Mouse (Mus musculus) liver, embryonic 15.5 days (tissue): Measurements from ENCODE around the gene Ypel3. TPM values are rescaled to one million over a fixed set of nuclear protein-coding genes. Genes with fewer than 3 reads are reported as not detected.

Experiments used
- ATAC-seq: fragments of 200-750 bp; cut with Nextera tagmentation; 2 replicates; pipeline ENCODE4 v1.8.0; 2017; ENCODE audit warnings: moderate number of reproducible peaks, mild to moderate bottlenecking, moderate library complexity; ENCODE audit not compliant: insufficient read depth
- H3K27ac ChIP-seq: fragments of 300-500 bp; sonication (generic); replicated peaks from 2 replicates; pipeline ENCODE4 v1.5.1; 2015; ENCODE audit warnings: mild to moderate bottlenecking, inconsistent platforms
- H3K27me3 ChIP-seq: fragments of 300-500 bp; sonication (generic); 2 replicates; pipeline ENCODE4 v1.6.1; 2015; ENCODE audit warnings: mild to moderate bottlenecking, inconsistent platforms
- H3K36me3 ChIP-seq: fragments of 300-500 bp; sonication (generic); replicated peaks from 2 replicates; pipeline ENCODE4 v1.6.1; 2015; ENCODE audit warnings: moderate library complexity, mild to moderate bottlenecking, inconsistent platforms
- H3K4me1 ChIP-seq: fragments of 300-500 bp; sonication (generic); replicated peaks from 2 replicates; pipeline ENCODE4 v1.6.1; 2015; ENCODE audit warnings: inconsistent platforms
- H3K4me2 ChIP-seq: fragments of 300-500 bp; sonication (generic); 2 replicates; pipeline ENCODE4 v1.6.1; 2015; ENCODE audit warnings: moderate library complexity, mild to moderate bottlenecking, inconsistent platforms
- H3K4me3 ChIP-seq: fragments of 300-500 bp; sonication (generic); replicated peaks from 2 replicates; pipeline ENCODE4 v1.5.1; 2015; ENCODE audit warnings: mild to moderate bottlenecking, inconsistent platforms
- H3K9ac ChIP-seq: fragments of 300-500 bp; sonication (generic); 2 replicates; pipeline ENCODE4 v1.6.1; 2015; ENCODE audit warnings: moderate library complexity, mild to moderate bottlenecking, inconsistent platforms
- H3K9me3 ChIP-seq: fragments of 300-500 bp; sonication (generic); replicated peaks from 2 replicates; pipeline ENCODE4 v1.6.1; 2016; ENCODE audit warnings: inconsistent platforms
- WGBS: fragments of 180-500 bp; shearing (Covaris S2); methylation state at CpG from one replicate; pipeline ENCODE4 v1.1.7; 2015; ENCODE audit warnings: mixed read lengths; ENCODE audit not compliant: insufficient replicate concordance; 5-methylcytosine and 5-hydroxymethylcytosine counted together
- polyA plus RNA-seq: library from polyadenylated mRNA; unstranded; fragments of >200 nt; fragmentation: Nextera tagmentation; extraction: Ambion mirVana; gene quantifications from 2 replicates; pipeline ENCODE4 v1.2.1, GENCODE M21; 2015

Ypel3 gene
- polyA plus RNA-seq, 1 experiment from 2014 or later: 103 TPM

DNA sequence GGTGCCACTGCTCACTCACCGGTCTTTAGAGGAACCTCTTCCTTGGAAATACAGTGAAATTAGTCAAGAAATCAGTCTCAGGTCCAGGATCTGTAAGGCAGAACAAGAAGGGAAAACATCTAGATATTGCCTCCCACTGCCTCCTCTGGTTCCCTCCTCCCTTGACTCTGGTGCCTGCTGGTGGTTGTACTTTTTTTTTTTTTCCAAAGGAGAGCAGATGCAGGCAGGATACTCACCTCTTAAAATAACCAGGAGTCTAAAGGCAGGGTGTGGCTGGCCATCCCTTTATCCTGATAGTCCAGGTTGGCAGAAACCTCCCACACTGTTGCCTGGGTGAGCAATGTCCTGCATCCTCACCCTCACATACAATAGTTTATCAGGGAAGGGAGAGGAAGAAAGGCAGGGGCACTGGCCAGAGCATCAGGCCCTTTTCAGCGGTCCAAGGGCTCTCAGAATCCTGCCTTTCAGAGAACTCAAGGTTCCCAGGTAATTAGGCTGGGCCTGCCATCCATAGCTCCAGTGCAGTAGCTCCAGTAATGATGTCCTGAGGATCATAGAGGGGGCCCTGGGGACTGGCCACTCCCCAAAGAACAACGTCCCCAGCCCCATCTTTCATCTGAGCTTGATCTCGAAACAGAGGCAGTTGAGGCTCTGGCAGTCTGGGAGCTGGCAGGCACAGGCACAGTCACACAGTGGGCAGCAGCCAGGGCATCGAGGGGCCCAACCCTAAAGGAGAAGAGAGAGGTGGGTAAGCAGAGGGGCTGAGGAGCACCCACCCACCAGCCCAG lies 23.7 kb downstream of the Ypel3 start:
- Histone ChIP-seq H3K9ac (peak overlapping the region; percentile 75), H3K27ac (peak overlapping the region; percentile 90), H3K4me1 (peaks cover 70% of the 10 kb centered on the region), H3K4me3 (peak overlapping the region; percentile 82), H3K9me3 (no peaks in the 10 kb centered on the region), H3K36me3 (peaks cover 21% of the 10 kb centered on the region), H3K27me3 (no peaks in the 10 kb centered on the region), H3K4me2 (peak overlapping the region; percentile 97)
- WGBS: 64% methylated on average over 5 of the region's 5 CpGs
- no peak for ATAC-seq

DNA sequence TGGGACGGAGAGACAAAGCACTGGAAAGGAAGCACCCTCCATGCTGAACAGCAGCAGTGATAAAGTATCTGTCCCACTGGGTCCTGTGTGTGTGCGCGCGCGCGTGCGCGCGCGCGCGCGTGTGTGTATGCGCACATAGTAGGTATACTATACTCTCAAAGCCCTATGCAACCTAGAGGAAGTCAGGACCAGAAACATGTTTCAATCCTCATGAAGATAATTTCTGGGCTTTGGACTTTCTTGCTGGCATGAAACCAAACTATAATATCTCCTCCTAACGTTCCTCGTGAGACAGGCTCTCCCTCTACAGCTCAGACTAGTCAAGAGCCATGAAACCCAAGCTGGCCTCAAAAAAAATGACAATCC lies 24.3 kb downstream of the Ypel3 start:
- ATAC-seq: no peak
- Histone ChIP-seq H3K9ac (no peak overlapping the region), H3K9me3 (no peaks in the 10 kb centered on the region), H3K4me2 (no peak overlapping the region), H3K27me3 (no peaks in the 10 kb centered on the region), H3K4me1 (peaks cover 66% of the 10 kb centered on the region), H3K27ac (no peak overlapping the region), H3K4me3 (no peak overlapping the region), H3K36me3 (peaks cover 15% of the 10 kb centered on the region)
- WGBS: 89% methylated on average over 16 of the region's 16 CpGs

DNA sequence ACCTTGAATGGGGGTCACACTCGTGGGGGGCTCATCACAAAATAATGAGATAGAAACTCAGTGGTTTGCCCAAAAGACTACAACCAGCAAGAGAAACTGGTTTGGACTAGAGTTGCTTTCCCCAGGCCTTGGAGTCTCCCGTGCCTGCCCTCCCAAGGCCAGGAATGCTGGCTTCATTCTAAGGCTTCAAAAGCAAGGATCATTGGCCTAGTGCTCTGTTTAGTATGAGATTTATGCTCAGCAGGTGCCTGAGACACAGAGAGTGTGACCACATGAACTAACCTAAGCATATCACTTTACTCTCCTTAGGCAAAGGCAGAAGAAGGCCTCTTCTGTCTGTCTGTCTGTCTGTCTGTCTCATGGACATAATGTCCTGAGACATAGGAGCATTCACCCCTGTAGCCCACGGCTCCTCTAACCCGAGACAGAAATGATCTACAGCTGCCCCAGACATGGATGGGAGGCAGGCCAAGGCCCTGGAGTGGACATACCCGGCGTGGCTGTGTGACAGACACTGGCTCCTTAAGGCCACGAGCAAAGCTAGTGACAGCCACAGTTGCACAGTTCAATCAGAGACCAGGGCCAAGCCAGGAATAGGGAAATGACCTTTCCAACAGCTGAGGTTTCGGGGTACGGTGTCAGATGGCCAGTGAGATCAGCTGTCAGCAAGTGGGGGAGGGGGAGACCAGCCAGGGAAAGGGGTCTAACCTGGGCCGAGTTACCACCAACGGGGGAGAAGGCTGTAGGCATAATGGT lies 25.6 kb downstream of the Ypel3 start:
- H3K27me3 ChIP-seq: no peaks in the 10 kb centered on the region
- H3K4me1 ChIP-seq: peaks cover 59% of the 10 kb centered on the region
- no peak overlapping the region for H3K4me3 ChIP-seq
- 64% methylated on average over 11 of the region's 11 CpGs for WGBS
- ATAC-seq: no peak
- H3K27ac ChIP-seq: no peak overlapping the region
- no peak overlapping the region for H3K4me2 ChIP-seq
- H3K9me3 ChIP-seq: no peaks in the 10 kb centered on the region
- peaks cover 2% of the 10 kb centered on the region; the same call in 1 of the 2 replicates for H3K36me3 ChIP-seq
- no peak overlapping the region for H3K9ac ChIP-seq

DNA sequence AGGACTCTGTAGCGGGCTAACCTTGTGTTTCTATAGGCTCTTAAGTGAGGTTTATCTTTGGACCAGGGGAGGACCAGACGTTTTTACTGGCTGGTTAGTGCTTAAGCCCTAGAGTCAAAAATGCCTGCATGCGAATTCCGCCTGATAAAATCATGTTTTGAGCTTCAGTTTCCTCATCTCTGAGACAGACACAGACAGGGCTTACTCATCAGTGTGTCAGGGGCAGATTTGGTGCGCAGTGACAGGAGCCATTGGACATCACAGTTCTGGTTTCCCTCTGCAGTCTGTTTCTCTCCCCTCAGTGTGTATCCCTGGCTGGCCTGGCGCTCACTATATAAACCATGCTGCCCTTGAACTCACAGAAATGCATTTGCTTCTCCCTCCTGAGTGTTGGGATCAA lies 26.4 kb downstream of the Ypel3 start:
- Histone ChIP-seq H3K9ac (no peak overlapping the region), H3K4me1 (peaks cover 59% of the 10 kb centered on the region), H3K27ac (no peak overlapping the region), H3K4me2 (no peak overlapping the region), H3K36me3 (no peaks in the 10 kb centered on the region), H3K27me3 (no peaks in the 10 kb centered on the region), H3K4me3 (no peak overlapping the region), H3K9me3 (no peaks in the 10 kb centered on the region)
- WGBS: 48% methylated on average over 6 of the region's 6 CpGs
- no peak for ATAC-seq

DNA sequence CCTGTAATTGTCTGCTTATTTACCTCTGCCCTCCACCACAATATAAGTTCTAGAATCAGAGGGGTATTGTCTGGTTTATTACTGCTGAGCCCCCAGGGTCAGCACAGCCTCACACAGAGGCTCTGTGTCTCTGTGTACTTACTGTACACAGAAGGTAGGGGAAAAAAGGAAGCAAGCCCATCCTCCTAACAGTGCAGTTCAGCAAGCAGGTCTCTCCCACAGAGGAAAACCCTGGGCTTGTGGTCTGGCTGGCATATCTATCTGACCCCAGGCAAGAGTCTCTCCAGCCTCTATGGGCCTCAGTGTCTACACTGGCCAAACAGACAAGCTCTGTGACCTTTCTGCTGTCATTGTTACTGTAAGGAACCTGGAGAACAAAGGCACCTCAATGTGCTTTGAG lies 27.0 kb downstream of the Ypel3 start:
- H3K9ac ChIP-seq: no peak overlapping the region
- no peaks in the 10 kb centered on the region for H3K27me3 ChIP-seq
- peaks cover 59% of the 10 kb centered on the region for H3K4me1 ChIP-seq
- H3K4me2 ChIP-seq: no peak overlapping the region
- no peaks in the 10 kb centered on the region for H3K9me3 ChIP-seq
- no peak overlapping the region for H3K27ac ChIP-seq
- no peaks in the 10 kb centered on the region for H3K36me3 ChIP-seq
- H3K4me3 ChIP-seq: no peak overlapping the region
- no peak for ATAC-seq

DNA sequence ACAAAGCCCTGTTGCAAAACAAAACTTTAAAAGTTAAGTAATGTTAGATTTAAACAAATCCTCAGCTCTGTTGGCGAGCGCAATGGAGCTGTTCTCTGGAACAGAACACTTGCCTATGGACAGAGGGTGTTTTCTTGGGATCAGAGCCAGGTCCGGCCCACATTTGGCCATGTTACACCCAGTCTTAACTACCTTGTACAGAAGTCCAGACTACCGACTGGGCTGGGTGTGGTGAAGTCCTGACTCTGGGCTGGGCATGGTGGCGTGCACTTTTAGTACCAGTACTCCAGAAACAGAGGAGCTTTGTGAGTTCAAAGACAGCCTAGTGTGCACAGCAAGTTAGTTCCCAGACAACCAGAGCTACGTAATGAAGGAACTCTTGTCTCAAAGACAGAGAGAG lies 30.2 kb downstream of the Ypel3 start:
- Histone ChIP-seq H3K4me1 (peaks cover 50% of the 10 kb centered on the region), H3K9me3 (no peaks in the 10 kb centered on the region), H3K9ac (no peak overlapping the region), H3K27ac (no peak overlapping the region), H3K36me3 (no peaks in the 10 kb centered on the region), H3K4me2 (no peak overlapping the region), H3K4me3 (no peak overlapping the region), H3K27me3 (no peaks in the 10 kb centered on the region)
- 66% methylated on average over 6 of the region's 6 CpGs for WGBS
- ATAC-seq: no peak

DNA sequence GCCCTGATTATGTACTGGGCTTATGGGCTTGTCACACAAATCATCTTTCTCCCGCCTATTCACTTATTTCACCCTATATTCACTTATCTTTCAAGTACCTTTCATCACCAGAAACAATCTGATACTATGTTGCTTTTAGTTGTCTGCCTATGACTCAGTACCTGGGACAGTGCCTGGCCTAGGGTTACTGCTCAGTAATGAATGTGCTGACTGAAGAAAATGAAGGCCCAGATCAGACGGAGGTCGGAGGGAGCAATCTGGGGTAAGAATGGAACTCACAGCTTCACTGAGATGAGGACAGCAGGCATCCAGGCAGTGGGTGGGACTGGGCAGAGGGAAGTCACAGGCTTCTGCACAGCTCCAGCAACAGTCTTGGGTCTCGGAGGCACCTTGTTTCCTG lies 30.6 kb downstream of the Ypel3 start:
- peaks cover 46% of the 10 kb centered on the region for H3K4me1 ChIP-seq

DNA sequence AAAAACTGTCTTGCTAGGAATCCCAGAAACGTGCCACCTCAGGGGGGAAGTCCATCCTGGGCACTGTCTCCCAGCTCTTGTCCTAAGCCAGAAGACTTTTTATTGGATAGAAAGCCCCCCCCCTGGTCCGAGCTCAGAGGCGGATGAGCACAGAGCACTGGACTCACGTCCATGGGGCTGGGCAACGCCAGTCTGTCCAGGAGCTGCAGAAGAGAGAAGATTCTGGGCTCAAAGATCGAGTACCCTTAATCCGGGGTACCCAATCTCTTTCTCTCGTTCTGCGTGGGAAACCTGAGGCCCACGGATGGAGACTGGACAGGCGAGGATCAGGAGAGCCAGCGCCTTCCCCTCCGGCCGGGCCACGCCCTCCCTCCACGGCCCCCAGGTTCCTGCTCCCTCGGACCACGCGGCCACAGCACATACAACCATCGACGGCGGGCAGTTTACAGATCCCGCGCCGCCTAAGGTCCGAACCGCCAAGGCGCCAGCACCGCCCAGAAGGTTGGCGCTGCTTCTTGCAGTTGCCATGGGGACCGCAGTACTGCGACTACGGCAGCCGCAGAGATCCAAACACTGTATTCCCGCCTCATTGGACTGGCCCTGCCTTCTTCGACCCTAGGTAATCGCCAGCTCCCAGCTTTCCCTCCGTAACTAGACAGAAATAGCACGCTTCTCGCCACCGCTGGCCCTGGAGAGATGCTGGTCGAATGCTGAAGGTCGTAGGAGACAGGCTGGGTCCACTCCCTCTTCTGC lies 32.1 kb downstream of the Ypel3 start:
- WGBS: 2% methylated on average over 43 of the region's 43 CpGs
- ATAC-seq: peak; percentile 84
- Histone ChIP-seq H3K9ac (peak overlapping the region; percentile 69), H3K4me3 (peak overlapping the region; percentile 66), H3K27me3 (no peaks in the 10 kb centered on the region), H3K4me1 (peaks cover 36% of the 10 kb centered on the region), H3K27ac (peak overlapping the region; percentile 74), H3K36me3 (no peaks in the 10 kb centered on the region), H3K9me3 (no peaks in the 10 kb centered on the region), H3K4me2 (peak overlapping the region; percentile 97)

More for the DNA sequence above, 30.6 kb downstream of the Ypel3 start:
- Histone ChIP-seq H3K9ac (no peak overlapping the region), H3K9me3 (no peaks in the 10 kb centered on the region), H3K36me3 (no peaks in the 10 kb centered on the region), H3K27me3 (no peaks in the 10 kb centered on the region), H3K27ac (no peak overlapping the region), H3K4me3 (no peak overlapping the region), H3K4me2 (peak overlapping the region; percentile 97; the same call in 1 of the 2 replicates)
- WGBS: 64% methylated on average over 4 of the region's 4 CpGs
- no peak for ATAC-seq

DNA sequence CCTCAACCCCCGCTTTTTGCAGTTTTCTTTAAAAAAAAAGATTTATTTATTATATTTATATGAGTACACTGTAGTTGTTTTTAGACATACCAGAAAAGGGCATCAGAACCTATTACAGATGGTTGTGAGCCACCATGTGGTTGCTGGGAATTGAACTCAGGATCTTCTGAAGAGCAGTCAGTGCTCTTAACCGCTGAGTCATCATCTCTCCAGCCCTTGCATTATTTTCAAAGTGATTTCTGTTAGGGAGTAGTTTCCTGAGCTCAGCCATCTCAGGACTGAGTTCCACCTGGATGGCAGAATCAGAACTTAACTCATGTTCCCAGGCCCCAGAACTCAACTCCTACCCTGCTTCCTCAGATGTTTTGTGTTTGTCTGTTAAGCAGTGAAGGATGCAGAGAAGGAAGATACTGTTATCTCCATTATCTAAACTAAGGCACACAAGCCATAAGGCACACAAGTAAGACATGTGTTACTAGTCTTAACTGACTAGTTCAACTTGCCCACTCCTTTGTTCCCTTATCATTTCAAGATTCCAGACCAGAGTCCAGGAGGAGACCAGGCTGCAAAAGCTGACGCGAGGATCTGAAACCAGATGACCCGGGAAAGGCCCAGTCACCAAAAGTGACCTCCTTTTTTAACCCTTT lies 33.1 kb downstream of the Ypel3 start:
- Histone ChIP-seq H3K4me2 (peak overlapping the region; percentile 97), H3K4me3 (no peak overlapping the region), H3K36me3 (no peaks in the 10 kb centered on the region), H3K27ac (0 out of 2 replicates have a peak overlapping the region, but pooled peaks have one; percentile 74), H3K27me3 (no peaks in the 10 kb centered on the region; the same call in 1 of the 2 replicates), H3K9ac (0 out of 2 replicates have a peak overlapping the region, but pooled peaks have one; percentile 69), H3K9me3 (no peaks in the 10 kb centered on the region), H3K4me1 (peaks cover 36% of the 10 kb centered on the region)
- 38% methylated on average over 5 of the region's 5 CpGs for WGBS
- ATAC-seq: no peak

DNA sequence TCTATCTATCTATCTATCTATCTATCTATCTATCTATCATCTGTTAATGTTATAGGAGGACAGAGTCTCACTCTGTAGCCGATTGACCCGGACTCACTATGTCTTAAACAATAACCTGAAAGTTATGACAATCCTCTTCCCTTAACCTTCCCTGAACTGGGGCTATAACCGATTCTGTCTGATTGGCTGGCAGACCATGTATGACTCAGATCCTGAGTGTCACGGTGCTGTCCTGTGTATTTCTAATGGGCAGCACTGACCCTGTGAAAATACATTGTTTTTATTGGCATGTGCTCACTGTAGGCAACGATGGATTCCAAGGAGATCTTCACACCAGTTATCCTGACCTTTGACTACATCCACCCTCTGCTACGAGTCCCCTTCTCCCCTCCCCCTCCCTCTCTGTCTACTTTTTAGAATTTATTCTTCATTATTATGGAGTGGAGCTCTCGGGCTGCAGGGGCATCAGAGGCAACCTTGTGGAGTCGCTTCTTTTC lies 39.0 kb downstream of the Ypel3 start:
- Histone ChIP-seq H3K9me3 (no peaks in the 10 kb centered on the region), H3K4me1 (no peaks in the 10 kb centered on the region), H3K36me3 (no peaks in the 10 kb centered on the region), H3K27ac (no peak overlapping the region), H3K4me2 (no peak overlapping the region), H3K27me3 (peaks cover 3% of the 10 kb centered on the region; the same call in 1 of the 2 replicates), H3K9ac (no peak overlapping the region), H3K4me3 (no peak overlapping the region)
- WGBS: 55% methylated on average over 8 of the region's 8 CpGs
- no peak for ATAC-seq
